Mouse (Mus musculus): ENCODE results near the gene Kpna3.
"Not testable (repeated sequence)": the region's sequence is repeated elsewhere in the genome, so short reads cannot be mapped to it uniquely, and the experiment has no call there.

Kpna3 gene

GRCm38 (mm10) chr14:61439661-61440559 lies at the start of gene Kpna3:
Gene Kpna3 (minus strand): TSS chr14:61439874.
- peak; percentile 95 to 98 for DNase-seq

- no peak for DNase-seq
Observed at GRCm38 (mm10) chr14:61460365-61460764, 20.7 kb upstream of the Kpna3 start.

- DNase-seq = no peak
Observed at GRCm38 (mm10) chr14:61457468-61457867, 17.8 kb upstream of the Kpna3 start.

- DNase-seq = no peak
Observed at GRCm38 (mm10) chr14:61455571-61455970, 15.9 kb upstream of the Kpna3 start.

- no peak for DNase-seq
Observed at GRCm38 (mm10) chr14:61453032-61453431, 13.4 kb upstream of the Kpna3 start.

- no peak for DNase-seq
Observed at GRCm38 (mm10) chr14:61452481-61452880, 12.8 kb upstream of the Kpna3 start.

GRCm38 (mm10) chr14:61447775-61448174 lies 8.1 kb upstream of the Kpna3 start:
- no peak for DNase-seq

GRCm38 (mm10) chr14:61439141-61439660 lies 473 bp downstream of the Kpna3 start:
- peak in 1 of 2 experiments; percentile 63 for DNase-seq

- DNase-seq = no peak
Observed at GRCm38 (mm10) chr14:61438171-61438945, 1.3 kb downstream of the Kpna3 start.

- DNase-seq = no peak
Observed at GRCm38 (mm10) chr14:61436866-61437265, 2.8 kb downstream of the Kpna3 start.

- DNase-seq = no peak
Observed at GRCm38 (mm10) chr14:61428126-61428787, 11.4 kb downstream of the Kpna3 start.

GRCm38 (mm10) chr14:61427095-61427494 lies 12.6 kb downstream of the Kpna3 start:
- DNase-seq = not testable (repeated sequence)

GRCm38 (mm10) chr14:61425080-61425665 lies 14.5 kb downstream of the Kpna3 start:
- DNase-seq = no peak

GRCm38 (mm10) chr14:61415719-61416118 lies 24.0 kb downstream of the Kpna3 start:
- no peak for DNase-seq

GRCm38 (mm10) chr14:61415311-61415710 lies 24.4 kb downstream of the Kpna3 start:
- DNase-seq = peak; percentile 20 to 28

- no peak for DNase-seq
Observed at GRCm38 (mm10) chr14:61414808-61415207, 24.9 kb downstream of the Kpna3 start.

GRCm38 (mm10) chr14:61414199-61414598 lies 25.5 kb downstream of the Kpna3 start:
- DNase-seq = no peak

- DNase-seq = no peak
Observed at GRCm38 (mm10) chr14:61413686-61414085, 26.0 kb downstream of the Kpna3 start.

- no peak for DNase-seq
Observed at GRCm38 (mm10) chr14:61410020-61410419, 29.7 kb downstream of the Kpna3 start.

- DNase-seq = no peak
Observed at GRCm38 (mm10) chr14:61407055-61407454, 32.6 kb downstream of the Kpna3 start.

- no peak for DNase-seq
Observed at GRCm38 (mm10) chr14:61405761-61406160, 33.9 kb downstream of the Kpna3 start.

- no peak for DNase-seq
Observed at GRCm38 (mm10) chr14:61404941-61405340, 34.7 kb downstream of the Kpna3 start.

GRCm38 (mm10) chr14:61394745-61395144 lies 44.9 kb downstream of the Kpna3 start:
- DNase-seq = no peak

Measured in cerebellum, adult 18-20 months (tissue).